Mouse (Mus musculus) activated CD4-positive, CD25-positive, alpha-beta regulatory T cell, adult 4 months (primary cell): ENCODE measurements around the gene Gm49337. TPM values are rescaled to one million over a fixed set of nuclear protein-coding genes. Genes with fewer than 3 reads are reported as not detected.

Experiments used
- ATAC-seq: one replicate; pipeline ENCODE4 v1.8.0; 2017
- polyA plus RNA-seq, 2 experiments: library from polyadenylated mRNA; unstranded; fragments of 100-300 nt; shearing (Covaris generic); gene quantifications; one replicate each; pipeline ENCODE4 v1.2.1; 2017

Gm49337 gene
- not detected for polyA plus RNA-seq

DNA sequence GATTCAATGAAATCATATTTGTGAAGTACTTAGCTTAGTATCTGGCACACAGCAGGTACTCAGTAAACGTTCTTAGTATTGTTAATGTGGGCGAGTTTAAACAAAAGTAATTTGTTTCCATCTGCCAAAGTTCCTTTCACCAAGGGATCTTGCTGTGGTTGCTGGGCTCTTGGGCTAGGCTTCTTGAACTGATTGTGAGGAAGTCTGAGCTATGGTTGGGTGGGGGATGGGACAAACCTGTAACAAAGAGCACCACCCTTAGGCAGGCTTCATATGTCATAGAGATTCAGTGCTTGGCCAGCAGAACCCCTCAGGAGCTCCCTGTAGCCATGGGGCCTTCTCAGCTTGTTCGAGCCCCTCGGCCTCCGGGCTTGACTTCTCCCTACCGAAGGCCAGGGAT lies at the start of gene Gm49337, which contains the start of gene 1700042G07Rik:
Gene Gm49337, plus strand, starts transcription at position 313 of the 400 bp plus-strand sequence.
Gene 1700042G07Rik, plus strand, starts transcription at position 301 of the 400 bp plus-strand sequence.
- no peak for ATAC-seq

DNA sequence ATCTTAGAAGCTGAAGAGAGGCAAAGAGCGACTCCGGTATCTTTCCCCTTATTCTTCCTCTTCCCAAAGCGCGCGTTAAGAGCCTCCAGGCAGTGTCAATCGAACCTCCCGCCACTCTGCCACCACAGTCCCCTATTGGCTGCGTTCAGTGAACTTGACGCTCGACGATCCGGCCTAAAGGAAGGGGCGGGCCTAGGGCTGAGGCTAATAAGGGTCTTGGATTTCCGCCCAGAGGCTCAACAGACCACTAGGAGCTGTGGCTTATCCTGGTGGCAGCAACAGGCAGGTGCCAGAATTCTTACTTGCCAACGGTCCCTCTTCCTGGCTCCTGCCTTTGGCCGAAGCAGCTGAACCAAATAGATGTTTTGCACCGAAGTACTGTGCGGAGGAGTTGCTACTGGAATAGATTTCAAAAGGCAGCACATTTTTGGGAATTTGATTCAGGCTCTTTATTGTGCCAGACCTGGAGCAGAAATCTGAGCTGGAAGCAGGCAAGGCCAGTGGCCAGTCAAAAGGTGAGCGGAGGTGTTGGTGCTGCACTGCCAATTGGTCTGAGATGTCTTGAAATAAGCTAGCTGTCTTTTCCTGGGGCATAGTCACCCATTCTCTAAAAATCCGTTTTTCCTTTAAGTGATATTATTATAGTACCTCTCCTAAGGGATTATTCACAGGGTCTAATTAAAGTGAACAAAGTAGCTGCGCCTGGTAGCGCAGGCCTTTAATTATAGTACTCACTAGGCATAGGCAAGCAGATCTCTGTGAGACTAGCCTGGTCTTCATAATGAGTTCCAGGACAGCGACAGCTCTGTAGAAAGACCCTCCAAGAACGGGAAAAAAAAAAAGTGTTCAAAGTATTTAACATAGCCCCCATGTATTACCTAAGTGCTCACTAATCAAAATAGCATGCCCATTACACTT lies 49.3 kb upstream of the Gm49337 start, which contains the start of the genes Rad54l and Pomgnt1:
Gene Rad54l, minus strand, starts transcription at position 89 of the 918 bp plus-strand sequence.
Gene Pomgnt1, plus strand, starts transcription at position 239 of the 918 bp plus-strand sequence.
- peak; percentile 98 for ATAC-seq

- no peak for ATAC-seq
Observed at GRCm38 (mm10) chr4:116125803-116126386, 47.3 kb upstream of the Gm49337 start.

DNA sequence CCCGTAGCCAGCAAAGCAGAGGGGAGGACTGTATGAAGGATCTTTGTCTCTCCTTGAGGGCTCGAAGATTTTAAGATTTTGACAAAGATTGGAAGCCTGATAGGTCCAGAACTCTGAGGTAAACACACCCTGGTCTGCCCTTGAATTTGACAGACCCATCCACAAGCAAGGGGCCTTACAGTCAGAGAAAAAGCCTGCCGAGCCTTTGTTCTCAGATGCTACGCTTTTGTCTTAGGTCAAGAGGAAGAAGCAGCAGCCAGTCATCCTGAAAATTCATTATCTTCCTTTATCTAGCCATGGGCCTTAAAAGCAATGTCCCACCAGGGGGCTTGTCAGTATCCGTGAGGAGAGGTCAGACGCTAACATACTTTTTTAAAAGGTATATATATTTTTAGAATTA lies 45.2 kb upstream of the Gm49337 start:
- no peak for ATAC-seq

GRCm38 (mm10) chr4:116133126-116133525 lies 40.1 kb upstream of the Gm49337 start:
- no peak for ATAC-seq

GRCm38 (mm10) chr4:116134990-116135389 lies 38.2 kb upstream of the Gm49337 start:
- ATAC-seq = peak; percentile 49

- no peak for ATAC-seq
Observed at GRCm38 (mm10) chr4:116137421-116137996, 35.7 kb upstream of the Gm49337 start.

GRCm38 (mm10) chr4:116140801-116141574 lies 32.2 kb upstream of the Gm49337 start:
- no peak for ATAC-seq

GRCm38 (mm10) chr4:116141736-116142135 lies 31.4 kb upstream of the Gm49337 start:
- ATAC-seq = no peak

DNA sequence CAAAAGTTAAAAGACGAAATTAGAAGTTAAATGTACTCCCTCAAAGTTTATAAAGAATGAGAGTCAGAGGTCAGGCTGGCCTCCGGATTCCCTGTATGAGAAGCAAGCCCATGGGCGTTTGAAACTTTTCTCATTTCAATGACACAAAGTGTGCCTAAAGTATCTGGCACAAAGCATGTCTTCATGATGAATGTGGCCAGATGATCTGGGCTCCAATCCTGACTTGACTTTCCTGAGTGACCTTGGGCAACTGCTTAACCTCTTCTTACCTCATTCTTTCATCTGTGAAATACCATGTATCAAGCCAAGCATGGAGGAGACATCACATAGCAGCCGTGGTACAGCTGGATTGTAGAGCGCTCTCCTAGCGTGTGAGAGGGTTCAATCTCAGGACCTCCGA lies 30.9 kb upstream of the Gm49337 start:
- ATAC-seq = no peak

- peak; percentile 25 for ATAC-seq
Observed at GRCm38 (mm10) chr4:116143317-116143811, 29.8 kb upstream of the Gm49337 start.

DNA sequence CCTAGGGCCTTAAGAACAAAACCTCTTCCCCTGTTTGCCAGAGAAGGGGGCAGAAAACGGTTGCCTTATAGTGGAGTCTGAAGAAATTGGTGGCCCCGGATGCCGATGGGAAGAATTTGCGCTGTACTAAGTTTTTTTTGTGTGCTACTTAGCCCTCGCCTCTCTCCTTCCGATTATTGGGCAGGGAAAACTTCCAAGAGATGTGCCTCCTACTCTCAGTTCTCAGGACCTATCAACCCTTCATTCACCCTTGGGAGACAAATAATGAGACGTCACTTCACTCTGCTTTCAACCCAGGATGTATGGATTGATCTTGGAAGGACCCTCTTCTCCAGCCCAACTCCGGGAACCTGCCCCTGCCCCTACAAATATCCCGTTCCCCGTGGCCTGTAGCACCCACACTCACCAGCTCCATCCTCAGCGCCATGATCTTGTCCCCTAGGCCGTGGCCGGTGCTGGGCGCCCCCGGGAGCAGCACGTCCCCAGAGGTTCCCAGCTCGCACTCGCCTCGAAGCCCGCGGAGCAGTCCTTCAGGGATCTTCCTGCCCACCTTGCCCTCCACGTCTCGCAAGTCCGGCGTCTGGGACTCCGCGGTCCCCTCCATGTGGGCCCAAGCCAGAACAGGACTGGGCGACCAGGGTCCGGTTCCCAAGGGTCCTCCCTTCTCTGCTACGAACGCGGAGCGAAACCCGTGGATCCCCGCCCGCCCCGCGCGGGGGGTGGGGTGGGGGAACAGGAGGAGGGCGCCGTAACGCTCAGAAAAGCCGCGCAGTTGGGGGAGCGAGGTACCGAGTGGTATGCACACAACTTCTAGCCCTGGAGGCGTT lies 29.1 kb upstream of the Gm49337 start:
- peak; percentile 46 for ATAC-seq

- peak; percentile 22 for ATAC-seq
Observed at GRCm38 (mm10) chr4:116149812-116150155, 23.4 kb upstream of the Gm49337 start.

DNA sequence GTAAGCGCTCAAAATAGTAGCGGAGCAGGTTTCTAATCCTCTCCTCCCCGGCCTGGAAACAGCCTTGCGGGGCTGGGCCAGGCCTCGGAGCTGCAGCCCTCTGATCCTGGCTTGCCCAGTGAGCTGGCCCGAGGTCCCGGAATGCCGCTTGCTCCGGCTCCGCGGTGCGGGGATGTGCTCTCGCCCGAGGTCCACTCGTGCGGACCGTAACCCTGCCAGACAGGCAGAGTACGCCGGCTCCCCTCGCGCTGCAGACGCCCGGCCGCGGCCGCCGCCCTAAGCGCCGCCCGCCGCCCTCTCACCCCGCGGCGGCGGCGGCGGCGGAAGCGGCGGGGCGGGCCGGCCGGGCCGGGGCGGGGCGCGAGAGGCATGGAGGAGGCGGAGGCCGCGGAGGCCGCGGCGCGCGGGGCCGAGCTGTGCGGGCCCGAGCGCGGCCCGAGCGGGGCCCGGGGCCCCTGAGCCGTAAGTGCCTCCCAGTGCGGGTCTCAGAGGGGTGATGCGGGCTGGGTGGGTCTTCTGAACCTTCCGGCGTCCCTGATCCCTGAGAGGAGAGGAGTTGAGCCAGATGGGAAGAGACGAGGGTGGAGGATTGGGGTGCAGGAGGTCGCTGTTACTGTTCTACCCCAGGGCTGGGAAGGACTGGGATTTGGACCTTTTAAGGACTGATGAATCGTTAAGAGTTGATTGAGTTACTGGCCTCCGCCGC lies 22.9 kb upstream of the Gm49337 start:
- ATAC-seq = peak; percentile 90

DNA sequence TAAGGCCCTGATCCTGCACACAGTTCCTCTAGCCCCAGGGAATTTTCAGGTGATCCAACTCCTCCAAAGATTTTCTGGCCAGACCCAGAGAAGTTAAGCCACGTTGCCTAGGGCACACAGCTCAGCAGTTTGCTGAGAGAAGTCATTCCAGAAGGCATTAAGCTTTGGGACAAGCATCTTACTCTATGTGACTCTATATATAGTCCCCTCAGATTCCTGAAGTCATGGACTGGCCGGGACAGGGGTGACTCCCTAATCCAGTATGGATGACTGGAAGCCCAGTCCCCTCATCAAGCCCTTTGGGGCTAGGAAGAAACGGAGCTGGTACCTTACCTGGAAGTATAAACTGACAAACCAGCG lies 22.3 kb upstream of the Gm49337 start:
- ATAC-seq = no peak

DNA sequence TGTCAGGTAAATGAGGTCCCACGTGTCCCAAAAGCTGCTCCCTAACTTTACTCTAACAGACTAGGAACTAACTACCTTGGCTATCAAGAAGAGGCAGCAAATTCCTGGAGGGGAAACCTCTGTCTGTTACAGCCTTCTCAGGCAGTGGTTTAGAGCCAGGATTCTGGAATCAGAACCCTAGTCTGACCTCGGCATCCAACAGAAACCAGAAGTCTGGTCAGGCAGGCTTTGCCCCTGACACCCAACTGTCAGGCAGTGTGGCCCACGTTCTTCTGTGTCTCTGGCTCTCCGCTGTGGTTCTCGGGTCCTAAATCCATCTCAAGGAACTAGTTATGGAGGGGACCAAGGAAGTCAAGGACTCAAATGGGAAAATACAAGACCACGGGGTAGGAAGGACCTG lies 21.9 kb upstream of the Gm49337 start, which contains the start of gene Lurap1:
Gene Lurap1, minus strand, starts transcription at position 101 of the 400 bp plus-strand sequence.
- no peak for ATAC-seq

DNA sequence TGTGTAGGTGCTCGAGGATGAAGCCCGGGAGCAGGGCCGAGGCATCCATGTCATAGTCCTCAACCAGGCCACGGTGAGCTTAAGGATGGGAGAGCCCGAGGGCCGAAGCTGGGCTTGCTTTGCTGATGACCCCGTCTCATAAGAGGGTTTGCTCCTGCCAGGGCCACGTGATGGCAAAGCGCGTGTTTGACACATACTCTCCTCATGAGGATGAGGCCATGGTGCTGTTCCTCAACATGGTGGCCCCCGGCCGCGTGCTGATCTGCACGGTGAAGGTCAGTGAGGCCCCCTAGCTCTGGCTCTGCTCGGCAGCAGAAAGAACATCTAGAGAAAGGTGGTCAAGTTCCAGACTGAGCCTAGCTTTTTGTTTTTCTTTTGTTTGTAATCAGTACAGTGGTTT lies 20.5 kb upstream of the Gm49337 start:
- ATAC-seq = no peak

DNA sequence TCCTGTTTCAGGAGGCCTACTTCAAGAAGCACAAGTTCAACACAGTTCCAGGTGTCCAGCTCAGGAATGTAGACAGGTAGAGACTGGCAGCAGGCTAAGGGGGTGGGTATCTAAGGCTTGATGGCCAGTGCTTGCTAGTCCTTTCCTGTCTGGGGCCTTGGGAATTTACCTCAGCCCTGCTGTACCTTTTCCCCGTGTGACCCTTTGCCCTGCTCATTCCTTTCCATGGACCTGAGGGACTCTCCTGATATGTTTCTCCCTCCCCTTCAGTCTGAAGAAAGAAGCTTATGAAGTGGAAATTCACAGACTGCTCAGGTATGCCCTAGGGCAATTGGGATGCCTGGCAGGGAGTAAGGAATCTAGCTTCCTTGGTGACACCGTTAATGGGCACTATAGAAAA lies 15.3 kb upstream of the Gm49337 start:
- no peak for ATAC-seq

DNA sequence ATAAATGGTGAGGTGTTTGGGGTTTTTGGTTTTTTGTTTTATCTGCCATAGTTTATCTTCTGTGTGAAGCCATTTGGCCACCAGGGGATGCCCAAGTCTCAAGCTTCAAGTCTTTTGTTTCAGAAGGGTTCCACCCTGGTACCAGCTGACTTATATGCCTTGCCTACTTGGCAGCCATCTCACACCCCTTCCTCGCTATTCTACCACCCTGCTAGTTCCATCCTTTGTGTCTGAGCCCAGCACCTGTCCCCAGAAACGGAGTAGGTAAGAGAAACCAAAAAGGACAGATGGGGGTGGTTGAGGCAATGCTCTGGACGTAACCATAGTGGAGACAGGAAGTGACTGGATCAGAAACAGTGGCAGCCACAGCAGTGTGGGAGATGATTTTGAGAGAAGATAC lies 13.3 kb upstream of the Gm49337 start:
- peak; percentile 88 for ATAC-seq

GRCm38 (mm10) chr4:116160769-116161168 lies 12.4 kb upstream of the Gm49337 start:
- ATAC-seq = no peak

DNA sequence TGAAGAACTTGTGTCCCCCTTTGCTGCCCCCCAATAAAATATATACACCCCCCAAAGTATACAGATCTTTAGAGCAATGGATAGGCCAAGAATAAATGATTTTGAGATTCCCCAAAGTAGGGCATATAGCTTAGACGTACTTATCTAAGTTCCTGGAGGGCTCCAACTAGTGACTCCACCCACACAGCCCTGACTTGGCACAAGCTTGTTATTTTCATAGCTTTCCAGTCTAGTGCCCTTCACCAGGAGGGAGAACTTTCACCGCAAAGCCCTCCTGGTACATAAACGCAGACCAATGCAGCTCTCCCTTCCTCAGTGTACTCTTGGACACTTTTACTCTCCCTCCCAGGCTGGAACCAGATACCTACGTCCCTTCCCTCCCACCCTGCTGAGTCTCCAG lies 11.0 kb upstream of the Gm49337 start:
- no peak for ATAC-seq
